Mouse (Mus musculus): ENCODE data around the gene Atp10b.
A peak's percentile ranks its signal among the peaks of the same experiment; 100 is the strongest.

Atp10b gene

GRCm38 (mm10) chr11:43203580-43203979 lies 53.9 kb downstream of the Atp10b start:
- DNase-seq: peak; percentile 10

- DNase-seq: peak; percentile 36
These were observed 63.5 kb downstream of the Atp10b start for GRCm38 (mm10) chr11:43213134-43213533.

- DNase-seq: no peak
These were observed 64.1 kb downstream of the Atp10b start for GRCm38 (mm10) chr11:43213740-43214139.

- peak; percentile 88 for DNase-seq
These were observed 67.3 kb downstream of the Atp10b start for GRCm38 (mm10) chr11:43217021-43217420.

GRCm38 (mm10) chr11:43230231-43230630 lies 80.6 kb downstream of the Atp10b start:
- no peak for DNase-seq

GRCm38 (mm10) chr11:43232073-43232472 lies 82.4 kb downstream of the Atp10b start:
- DNase-seq: no peak

GRCm38 (mm10) chr11:43236360-43237039 lies 86.8 kb downstream of the Atp10b start:
- no peak for DNase-seq

GRCm38 (mm10) chr11:43239804-43240203 lies 90.1 kb downstream of the Atp10b start:
- DNase-seq: no peak

GRCm38 (mm10) chr11:43253034-43253433 lies 103.4 kb downstream of the Atp10b start:
- DNase-seq: no peak

- peak; percentile 50 for DNase-seq
These were observed 105.6 kb downstream of the Atp10b start for GRCm38 (mm10) chr11:43255262-43255661.

GRCm38 (mm10) chr11:43257291-43257690 lies 107.6 kb downstream of the Atp10b start:
- DNase-seq: no peak

- DNase-seq: no peak
These were observed 108.1 kb downstream of the Atp10b start for GRCm38 (mm10) chr11:43257781-43258180.

- peak; percentile 68 for DNase-seq
These were observed 114.0 kb downstream of the Atp10b start for GRCm38 (mm10) chr11:43263548-43264218.

GRCm38 (mm10) chr11:43267505-43267904 lies 117.8 kb downstream of the Atp10b start:
- no peak for DNase-seq

GRCm38 (mm10) chr11:43269503-43270255 lies 120.0 kb downstream of the Atp10b start:
- no peak for DNase-seq

GRCm38 (mm10) chr11:43270256-43270806 lies 120.7 kb downstream of the Atp10b start:
- DNase-seq: no peak

GRCm38 (mm10) chr11:43273896-43274295 lies 124.2 kb downstream of the Atp10b start:
- no peak for DNase-seq

GRCm38 (mm10) chr11:43297584-43297983 lies 147.9 kb downstream of the Atp10b start:
- DNase-seq: no peak

- DNase-seq: peak; percentile 69
These were observed 161.3 kb downstream of the Atp10b start for GRCm38 (mm10) chr11:43311000-43311399.
